Mouse (Mus musculus) limb, embryonic 14.5 days (tissue): Measurements from ENCODE around the gene Slc16a1. TPM values are rescaled to one million over a fixed set of nuclear protein-coding genes. Genes with fewer than 3 reads are reported as not detected.

Source experiments
- ATAC-seq: fragments of 200-750 bp; cut with Nextera tagmentation; 2 replicates; pipeline ENCODE4 v1.8.0; 2017; ENCODE audit warnings: low read depth, moderate number of reproducible peaks, moderate TSS enrichment; ENCODE audit not compliant: low FRiP score
- DNase-seq: peaks from one replicate; pipeline ENCODE4 v3.0.0-alpha.2; 2015; ENCODE audit warnings: low spot score
- H3K27ac ChIP-seq: fragments of 300-500 bp; sonication (generic); replicated peaks from 2 replicates; pipeline ENCODE4 v1.5.1; 2014; ENCODE audit warnings: low read depth, mild to moderate bottlenecking, low read length, moderate library complexity, mixed read lengths
- H3K27me3 ChIP-seq: fragments of 300-500 bp; sonication (generic); 2 replicates; pipeline ENCODE4 v1.6.1; 2014; ENCODE audit warnings: low read length, mixed read lengths; ENCODE audit not compliant: control insufficient read depth, insufficient read depth
- H3K36me3 ChIP-seq: fragments of 300-500 bp; sonication (generic); 2 replicates; pipeline ENCODE4 v1.6.1; 2014; ENCODE audit warnings: mild to moderate bottlenecking, low read length, moderate library complexity, mixed read lengths; ENCODE audit not compliant: control insufficient read depth, insufficient read depth
- H3K4me1 ChIP-seq: fragments of 300-500 bp; sonication (generic); 2 replicates; pipeline ENCODE4 v1.6.1; 2014; ENCODE audit warnings: antibody characterized with exemption, low read length, mixed read lengths; ENCODE audit not compliant: control insufficient read depth, insufficient read depth
- H3K4me2 ChIP-seq: fragments of 300-500 bp; sonication (generic); replicated peaks from 2 replicates; pipeline ENCODE4 v1.6.1; 2014; ENCODE audit warnings: low read depth, mild to moderate bottlenecking, low read length, moderate library complexity; ENCODE audit not compliant: severe bottlenecking
- H3K4me3 ChIP-seq: fragments of 300-500 bp; sonication (generic); replicated peaks from 2 replicates; pipeline ENCODE4 v1.5.1; 2014; ENCODE audit warnings: low read length
- H3K9ac ChIP-seq: fragments of 300-500 bp; sonication (generic); 2 replicates; pipeline ENCODE4 v1.6.1; 2014; ENCODE audit warnings: mild to moderate bottlenecking, low read depth, low read length, moderate library complexity; ENCODE audit not compliant: severe bottlenecking
- H3K9me3 ChIP-seq: fragments of 300-500 bp; sonication (generic); 2 replicates; pipeline ENCODE4 v1.6.1; 2016; ENCODE audit warnings: low read length; ENCODE audit not compliant: control insufficient read depth
- POLR2A ChIP-seq: fragments of 200-500 bp; IDR thresholded peaks from 2 replicates; pipeline ENCODE4 v1.8.0; 2012; ENCODE audit warnings: inconsistent platforms, mild to moderate bottlenecking, moderate library complexity, borderline replicate concordance; ENCODE audit not compliant: insufficient read depth, insufficient read length; ENCODE audit errors: extremely low read depth
- WGBS: fragments of 180-500 bp; shearing (Covaris S2); extraction: QIAGEN DNeasy Blood & Tissue Kit; methylation state at CpG from one replicate; pipeline ENCODE4 v1.1.7; 2014; 5-methylcytosine and 5-hydroxymethylcytosine counted together
- polyA plus RNA-seq, 2 experiments: library from polyadenylated mRNA; depleted of rRNA in 1 of 2; stranded (reverse) in 1 of 2; unstranded in 1 of 2; fragments of >200 nt; fragmentation: Nextera tagmentation in 1 of 2; extraction: Ambion mirVana in 1 of 2; gene quantifications; 2 replicates each; pipeline versions ENCODE4 v1.2.1 to v1.2.3; 2012 to 2014

The Slc16a1 gene
- polyA plus RNA-seq, 2 experiments: 23.3 to 46.6 TPM

DNA sequence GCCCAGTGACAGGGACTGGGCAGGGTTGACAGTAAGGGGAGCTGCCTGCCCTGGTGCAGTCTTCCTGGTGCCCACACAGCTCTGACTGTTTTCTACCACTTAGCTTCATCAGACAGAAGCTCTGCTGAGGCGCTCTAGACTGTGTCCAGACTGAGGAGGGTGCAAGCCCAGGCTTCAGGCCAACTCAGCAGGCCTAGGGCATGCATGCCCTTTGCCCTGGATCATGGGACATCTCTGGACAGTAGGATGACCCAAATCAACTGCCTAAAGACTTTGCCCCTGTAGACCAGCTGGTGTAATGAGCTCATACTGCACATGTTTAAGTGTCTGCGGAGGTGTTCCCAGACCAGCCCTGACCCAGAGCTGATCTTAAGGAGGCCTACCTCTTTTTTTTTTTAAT is 39.3 kb downstream of the Slc16a1 start:
- Histone ChIP-seq H3K4me3 (no peak overlapping the region), H3K27me3 (no peaks in the 10 kb centered on the region), H3K36me3 (no peaks in the 10 kb centered on the region), H3K9me3 (no peaks in the 10 kb centered on the region), H3K9ac (no peak overlapping the region), H3K4me1 (peaks cover 4% of the 10 kb centered on the region; the same call in 1 of the 2 replicates), H3K27ac (no peak overlapping the region), H3K4me2 (no peak overlapping the region)
- no peak for TF ChIP-seq POLR2A
- 87% methylated on average over 2 of the region's 2 CpGs for WGBS
- DNase-seq: no peak
- ATAC-seq: no peak

DNA sequence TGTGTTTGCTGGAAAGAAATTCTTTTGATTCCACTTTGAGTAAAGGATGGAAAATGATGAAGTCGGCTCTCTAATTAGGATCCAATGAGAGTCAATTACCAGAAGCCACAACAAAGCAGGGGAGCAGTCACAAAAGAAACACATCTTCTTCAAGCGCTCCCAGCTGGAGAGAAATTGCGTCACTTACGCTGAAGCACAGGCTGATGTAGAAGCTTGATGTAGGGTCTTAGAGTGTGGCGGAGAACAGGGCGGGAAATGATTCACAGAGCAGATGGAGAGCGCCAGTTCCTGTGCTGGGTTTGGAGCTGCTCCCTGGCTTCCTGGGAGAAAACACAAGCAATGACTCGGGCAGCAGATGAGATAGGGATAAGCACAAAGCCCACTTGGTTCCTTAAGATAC is 40.4 kb downstream of the Slc16a1 start:
- WGBS: 87% methylated on average over 8 of the region's 8 CpGs
- H3K9ac ChIP-seq: no peak overlapping the region
- no peaks in the 10 kb centered on the region for H3K27me3 ChIP-seq
- DNase-seq (no peak), ATAC-seq (no peak)
- H3K4me3 ChIP-seq: no peak overlapping the region
- no peaks in the 10 kb centered on the region for H3K36me3 ChIP-seq
- H3K27ac ChIP-seq: no peak overlapping the region
- H3K9me3 ChIP-seq: no peaks in the 10 kb centered on the region
- H3K4me2 ChIP-seq: no peak overlapping the region
- H3K4me1 ChIP-seq: peaks cover 4% of the 10 kb centered on the region; the same call in 1 of the 2 replicates
- no peak for TF ChIP-seq POLR2A

DNA sequence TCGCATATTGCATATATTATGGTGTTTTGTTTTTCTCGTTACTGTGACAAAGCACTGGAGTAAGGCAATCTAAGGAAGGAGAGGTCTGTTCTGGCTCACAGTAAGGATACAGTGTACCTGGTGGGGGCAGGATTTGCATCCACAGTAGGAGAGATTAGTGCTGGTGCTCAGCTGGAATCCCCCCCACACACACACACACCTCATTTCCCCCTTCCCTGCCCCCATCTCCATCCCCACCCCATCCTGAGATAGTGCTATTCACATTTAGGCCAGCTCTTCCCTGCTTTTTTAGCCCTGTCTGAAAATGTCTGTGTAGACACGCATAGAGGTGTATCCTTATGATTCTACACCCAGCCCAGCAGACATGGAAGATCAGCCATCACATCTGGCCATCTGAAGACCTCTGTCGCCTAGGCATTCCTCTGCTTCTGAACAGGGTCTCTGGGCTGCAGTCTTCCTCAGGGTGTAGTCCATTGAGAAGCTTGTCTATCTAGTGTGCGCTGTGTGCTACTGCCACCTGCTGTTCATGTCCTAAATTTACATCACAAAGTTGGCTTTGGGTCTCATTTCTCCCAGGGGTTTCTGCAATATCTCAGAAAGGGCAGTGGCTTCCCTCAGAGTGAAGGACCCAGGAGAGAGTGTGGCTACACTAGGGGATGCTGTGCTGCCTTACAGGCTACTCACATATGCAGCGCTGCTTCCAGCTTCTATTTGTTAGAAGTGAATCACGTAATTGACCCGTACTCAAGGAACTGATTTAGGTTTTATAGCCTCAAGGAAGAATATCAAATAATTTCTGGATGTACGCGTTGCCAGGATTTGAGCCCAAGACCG is 44.4 kb downstream of the Slc16a1 start:
- Histone ChIP-seq H3K27me3 (no peaks in the 10 kb centered on the region), H3K4me3 (no peak overlapping the region), H3K9ac (no peak overlapping the region), H3K9me3 (no peaks in the 10 kb centered on the region), H3K27ac (no peak overlapping the region), H3K4me1 (no peaks in the 10 kb centered on the region), H3K36me3 (no peaks in the 10 kb centered on the region), H3K4me2 (no peak overlapping the region)
- WGBS: 57% methylated on average over 11 of the region's 11 CpGs
- ATAC-seq (peak; percentile 60; the same call in 1 of the 2 replicates), DNase-seq (peak; percentile 89)
- TF ChIP-seq POLR2A: no peak

DNA sequence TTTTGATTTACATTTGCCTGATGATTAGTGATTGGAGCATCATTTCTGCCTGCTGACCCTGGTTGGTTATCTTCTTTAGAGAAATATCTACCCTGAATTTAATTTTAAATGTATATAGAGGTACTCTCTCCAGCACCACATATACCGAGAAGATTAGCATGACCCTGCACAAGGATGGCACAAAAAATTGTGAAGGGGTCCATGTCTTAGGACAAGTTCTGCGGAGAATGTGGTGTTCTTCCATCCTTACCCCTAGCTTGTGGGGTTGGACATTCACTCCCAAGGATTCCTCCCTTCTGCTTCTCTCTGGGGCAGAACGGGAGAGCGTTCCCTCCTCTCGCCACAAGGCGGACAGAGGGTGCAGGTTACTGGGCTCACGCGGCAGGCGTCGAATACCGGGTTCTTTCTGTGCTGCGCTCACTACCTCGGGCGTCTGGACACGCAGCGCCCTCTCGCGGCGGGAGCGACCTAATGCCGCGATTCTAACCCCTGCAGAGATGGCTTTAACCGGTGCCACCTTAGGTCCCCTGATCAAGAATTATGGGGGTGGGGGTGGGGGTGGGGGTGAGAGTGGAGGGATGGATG is 62.4 kb downstream of the Slc16a1 start:
- no peak for TF ChIP-seq POLR2A
- H3K36me3 ChIP-seq: no peaks in the 10 kb centered on the region
- DNase-seq (peak; percentile 78), ATAC-seq (peak; percentile 81)
- no peaks in the 10 kb centered on the region for H3K9me3 ChIP-seq
- 6% methylated on average over 23 of the region's 23 CpGs for WGBS
- no peaks in the 10 kb centered on the region for H3K4me1 ChIP-seq
- H3K4me3 ChIP-seq: no peak overlapping the region
- H3K27me3 ChIP-seq: no peaks in the 10 kb centered on the region
- no peak overlapping the region for H3K27ac ChIP-seq
- H3K9ac ChIP-seq: no peak overlapping the region
- no peak overlapping the region for H3K4me2 ChIP-seq

DNA sequence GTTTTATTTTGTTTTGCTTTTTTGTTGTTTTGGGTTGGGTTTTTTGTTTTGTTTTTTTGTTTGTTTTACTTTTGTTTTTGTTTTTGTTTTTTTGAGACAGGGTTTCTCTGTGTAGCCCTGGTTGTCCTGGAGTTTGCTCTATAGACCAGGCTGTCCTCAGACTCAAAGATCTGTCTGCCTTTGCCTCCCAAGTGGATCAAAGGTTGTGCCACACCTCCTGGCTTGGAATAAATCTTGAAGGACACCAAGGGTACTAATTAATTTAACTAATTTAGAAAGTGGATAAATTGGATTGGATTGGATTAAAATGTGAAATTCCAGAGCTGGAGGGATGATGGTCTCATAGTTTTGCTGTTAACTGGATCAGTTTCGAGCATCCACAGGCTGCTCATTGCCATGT is 63.3 kb downstream of the Slc16a1 start:
- no peak overlapping the region for H3K4me2 ChIP-seq
- no peaks in the 10 kb centered on the region for H3K4me1 ChIP-seq
- ATAC-seq (no peak), DNase-seq (no peak)
- TF ChIP-seq POLR2A: no peak
- H3K9me3 ChIP-seq: no peaks in the 10 kb centered on the region
- H3K4me3 ChIP-seq: no peak overlapping the region
- H3K27ac ChIP-seq: no peak overlapping the region
- 90% methylated on average over 1 of the region's 1 CpGs for WGBS
- H3K9ac ChIP-seq: no peak overlapping the region
- H3K27me3 ChIP-seq: no peaks in the 10 kb centered on the region
- no peaks in the 10 kb centered on the region for H3K36me3 ChIP-seq
